Mouse (Mus musculus): ENCODE data around the gene Rsl1d1. TPM values are rescaled to one million over a fixed set of nuclear protein-coding genes. Genes with fewer than 3 reads are reported as not detected.

Rsl1d1 gene
- 49.0 and 53.6 TPM in 2 replicates for polyA plus RNA-seq (2012; ENCODE audit: insufficient read depth, insufficient read length, missing spikeins)

- no peaks in the 10 kb centered on the region for H3K4me1 ChIP-seq (ENCODE audit: control insufficient read depth, insufficient read depth, insufficient read length, low read length)
- H3K27ac ChIP-seq (replicated peaks; ENCODE audit: low read depth, low read length): peak within 1 kb of the TSS; percentile 68
- H3K4me3 ChIP-seq (ENCODE audit: insufficient read depth, low read depth, low read length): peak within 1 kb of the TSS; percentile 83
Observed at GRCm38 (mm10) chr16:11202571-11203554, at the start of gene Rsl1d1. Rsl1d1 (minus strand) TSS chr16:11203331.

DNA sequence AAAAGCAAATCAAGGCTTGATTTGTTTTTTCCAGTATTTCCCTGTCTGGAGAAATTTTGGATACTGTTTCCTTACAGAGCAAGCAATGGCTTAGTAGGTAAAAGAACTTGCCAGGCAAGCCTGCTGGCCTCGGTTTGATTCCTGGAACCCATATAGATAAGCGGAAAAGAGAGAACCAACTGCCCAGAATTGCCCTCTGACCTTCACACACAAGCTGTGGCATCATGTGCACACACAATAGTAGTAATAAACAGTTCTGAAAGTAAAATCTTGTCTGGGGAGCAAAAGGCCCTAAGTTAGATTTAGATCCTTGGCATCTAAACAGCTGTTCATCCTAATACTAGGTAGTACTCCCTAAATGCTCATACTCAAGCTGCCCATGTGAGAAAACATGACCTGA lies 44.7 kb upstream of the Rsl1d1 start:
- H3K4me3 ChIP-seq (ENCODE audit: insufficient read depth, low read depth, low read length): no peak overlapping the region
- no peak overlapping the region for H3K27ac ChIP-seq (replicated peaks; ENCODE audit: low read depth, low read length)
- peaks cover 12% of the 10 kb centered on the region for H3K4me1 ChIP-seq (ENCODE audit: control insufficient read depth, insufficient read depth, insufficient read length, low read length)

DNA sequence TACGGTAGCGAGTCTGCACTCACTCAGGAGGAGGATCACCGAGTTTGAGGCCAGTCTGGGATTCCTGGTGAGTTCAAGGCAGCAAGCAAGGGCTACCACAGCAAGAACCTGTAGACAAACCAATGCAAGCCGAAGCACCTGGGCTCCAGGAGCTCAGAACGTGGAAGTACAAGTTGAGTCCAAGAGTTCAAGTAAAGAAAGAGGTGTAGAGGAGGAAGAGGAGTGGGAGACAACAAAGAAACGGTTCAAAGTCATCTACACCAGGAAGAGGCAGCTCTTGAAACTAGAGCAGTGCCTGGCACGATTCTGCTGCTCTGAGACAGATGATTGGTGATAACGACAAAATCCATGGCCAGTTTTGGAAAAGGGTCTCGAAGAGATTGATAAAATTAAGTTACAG lies 42.6 kb upstream of the Rsl1d1 start:
- H3K4me1 ChIP-seq (ENCODE audit: control insufficient read depth, insufficient read depth, insufficient read length, low read length): peaks cover 8% of the 10 kb centered on the region
- no peak overlapping the region for H3K4me3 ChIP-seq (ENCODE audit: insufficient read depth, low read depth, low read length)
- no peak overlapping the region for H3K27ac ChIP-seq (replicated peaks; ENCODE audit: low read depth, low read length)

DNA sequence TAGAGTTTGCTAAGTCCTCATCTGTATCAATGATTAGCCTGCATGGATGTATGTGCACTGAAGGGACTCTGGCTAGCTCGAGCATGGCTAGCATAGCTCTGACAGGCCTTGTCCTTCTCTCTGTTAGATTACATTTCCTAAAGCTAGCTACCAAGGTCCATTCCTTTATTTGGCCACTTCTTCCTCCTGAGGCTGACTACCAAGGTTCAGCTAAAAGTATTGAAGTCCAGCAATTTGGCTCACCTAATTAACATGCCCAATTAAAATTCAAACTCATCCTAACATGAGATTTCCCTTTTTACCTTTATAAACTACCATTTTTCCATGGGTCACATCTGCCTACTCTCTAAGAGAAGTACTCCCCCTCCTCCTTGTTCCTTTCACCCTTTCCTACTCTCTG lies 39.3 kb upstream of the Rsl1d1 start:
- Histone ChIP-seq H3K27ac (replicated peaks; ENCODE audit: low read depth, low read length) (no peak overlapping the region), H3K4me1 (ENCODE audit: control insufficient read depth, insufficient read depth, insufficient read length, low read length) (peaks cover 7% of the 10 kb centered on the region), H3K4me3 (ENCODE audit: insufficient read depth, low read depth, low read length) (no peak overlapping the region)

GRCm38 (mm10) chr16:11217801-11218200 lies 14.7 kb upstream of the Rsl1d1 start:
- no peak overlapping the region for H3K27ac ChIP-seq (replicated peaks; ENCODE audit: low read depth, low read length)
- H3K4me1 ChIP-seq (ENCODE audit: control insufficient read depth, insufficient read depth, insufficient read length, low read length): no peaks in the 10 kb centered on the region
- no peak overlapping the region for H3K4me3 ChIP-seq (ENCODE audit: insufficient read depth, low read depth, low read length)

GRCm38 (mm10) chr16:11203600-11204390 lies 664 bp upstream of the Rsl1d1 start:
- H3K4me1 ChIP-seq (ENCODE audit: control insufficient read depth, insufficient read depth, insufficient read length, low read length): no peaks in the 10 kb centered on the region
- H3K4me3 ChIP-seq (ENCODE audit: insufficient read depth, low read depth, low read length): peak overlapping the region; percentile 83
- no peak overlapping the region for H3K27ac ChIP-seq (replicated peaks; ENCODE audit: low read depth, low read length)

DNA sequence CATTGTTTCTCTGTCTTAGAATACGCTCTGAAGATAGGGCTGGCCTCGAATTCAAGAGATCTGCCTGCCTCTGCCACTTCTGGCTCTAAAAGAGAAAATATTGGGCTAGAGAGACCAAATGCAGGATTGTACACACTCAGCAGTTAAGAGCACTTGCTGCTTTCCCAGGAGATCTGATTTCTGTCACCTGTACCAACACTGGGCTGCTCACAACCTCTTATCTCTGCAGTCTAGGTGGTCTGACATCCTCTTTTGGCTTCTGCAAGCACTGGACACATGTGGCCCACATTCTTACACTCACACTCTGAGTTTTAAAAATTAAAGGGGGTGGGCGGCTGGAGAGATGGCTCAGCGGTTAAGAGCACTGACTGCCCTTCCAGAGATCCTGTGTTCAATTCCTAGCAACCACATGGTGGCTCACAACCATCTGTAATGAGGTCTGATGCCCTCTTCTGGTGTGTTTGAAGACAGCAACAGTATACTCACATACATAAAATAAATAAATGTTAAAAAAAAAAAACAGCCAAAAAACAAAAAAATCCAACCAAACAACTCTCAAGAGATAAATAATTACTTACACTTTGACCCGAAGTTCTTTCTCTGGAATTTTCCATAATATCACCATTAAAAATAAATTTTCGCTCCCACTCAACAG lies 1.3 kb downstream of the Rsl1d1 start:
- Histone ChIP-seq H3K4me1 (ENCODE audit: control insufficient read depth, insufficient read depth, insufficient read length, low read length) (no peaks in the 10 kb centered on the region), H3K27ac (replicated peaks; ENCODE audit: low read depth, low read length) (no peak overlapping the region), H3K4me3 (ENCODE audit: insufficient read depth, low read depth, low read length) (no peak overlapping the region)

DNA sequence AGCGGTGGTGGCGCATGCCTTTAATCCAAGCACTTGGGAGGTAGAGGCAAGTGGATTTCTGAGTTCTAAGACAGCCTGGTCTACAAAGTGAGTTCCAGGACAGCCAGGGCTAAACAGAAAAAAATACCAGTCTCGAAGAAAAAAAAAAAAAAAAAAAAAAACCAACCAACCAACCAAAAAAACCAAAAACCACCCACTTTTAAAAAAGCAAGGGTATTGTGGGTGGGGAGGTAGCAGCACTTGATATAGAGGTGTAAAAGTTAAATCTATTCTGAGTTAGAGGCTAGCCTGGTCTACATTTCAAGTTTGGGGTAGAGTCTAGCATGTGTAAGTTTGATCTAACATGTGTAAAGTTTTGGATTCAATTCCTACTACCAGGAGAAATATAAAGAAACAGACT lies 2.9 kb downstream of the Rsl1d1 start:
- Histone ChIP-seq H3K27ac (replicated peaks; ENCODE audit: low read depth, low read length) (no peak overlapping the region), H3K4me3 (ENCODE audit: insufficient read depth, low read depth, low read length) (no peak overlapping the region), H3K4me1 (ENCODE audit: control insufficient read depth, insufficient read depth, insufficient read length, low read length) (no peaks in the 10 kb centered on the region)

DNA sequence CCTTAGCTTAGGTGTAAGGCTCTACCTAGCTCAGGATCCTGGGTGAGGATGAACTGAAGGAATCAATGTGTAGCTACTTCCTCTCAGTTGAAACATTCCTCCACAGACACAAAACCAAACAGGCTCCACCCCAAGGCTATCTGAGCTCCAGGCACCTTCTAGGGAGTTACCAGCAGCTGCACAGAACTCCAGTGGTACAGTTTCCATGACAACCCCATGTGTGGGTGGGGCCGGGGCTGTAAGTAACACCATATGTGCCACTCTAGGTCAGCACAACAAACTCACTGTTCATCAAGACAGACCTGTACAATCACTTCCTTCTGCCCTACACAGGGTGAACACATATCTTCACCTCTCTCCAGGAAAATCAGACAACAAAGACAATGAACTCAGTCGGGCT lies 4.7 kb downstream of the Rsl1d1 start:
- Histone ChIP-seq H3K4me3 (ENCODE audit: insufficient read depth, low read depth, low read length) (no peak overlapping the region), H3K4me1 (ENCODE audit: control insufficient read depth, insufficient read depth, insufficient read length, low read length) (no peaks in the 10 kb centered on the region), H3K27ac (replicated peaks; ENCODE audit: low read depth, low read length) (no peak overlapping the region)

DNA sequence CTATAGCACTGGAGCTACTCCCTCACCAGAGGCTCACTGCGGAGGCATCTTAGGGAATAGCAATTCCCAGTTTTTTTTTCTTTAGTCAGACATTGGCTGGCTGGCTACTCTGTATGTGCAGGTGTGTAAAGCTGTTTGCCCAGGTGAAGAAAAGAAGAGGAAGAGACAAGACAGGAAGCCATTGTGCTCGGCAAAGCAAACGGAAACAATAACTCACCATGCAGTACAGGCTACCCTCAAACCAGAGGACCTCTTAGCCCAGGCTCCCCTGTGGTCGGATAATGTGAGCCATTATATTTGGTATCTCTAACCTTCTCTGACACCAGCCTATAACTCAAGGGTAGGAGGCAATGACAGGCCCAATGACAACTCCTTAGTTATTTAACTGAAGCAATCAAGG lies 6.1 kb downstream of the Rsl1d1 start:
- Histone ChIP-seq H3K4me1 (ENCODE audit: control insufficient read depth, insufficient read depth, insufficient read length, low read length) (no peaks in the 10 kb centered on the region), H3K27ac (replicated peaks; ENCODE audit: low read depth, low read length) (no peak overlapping the region), H3K4me3 (ENCODE audit: insufficient read depth, low read depth, low read length) (no peak overlapping the region)

DNA sequence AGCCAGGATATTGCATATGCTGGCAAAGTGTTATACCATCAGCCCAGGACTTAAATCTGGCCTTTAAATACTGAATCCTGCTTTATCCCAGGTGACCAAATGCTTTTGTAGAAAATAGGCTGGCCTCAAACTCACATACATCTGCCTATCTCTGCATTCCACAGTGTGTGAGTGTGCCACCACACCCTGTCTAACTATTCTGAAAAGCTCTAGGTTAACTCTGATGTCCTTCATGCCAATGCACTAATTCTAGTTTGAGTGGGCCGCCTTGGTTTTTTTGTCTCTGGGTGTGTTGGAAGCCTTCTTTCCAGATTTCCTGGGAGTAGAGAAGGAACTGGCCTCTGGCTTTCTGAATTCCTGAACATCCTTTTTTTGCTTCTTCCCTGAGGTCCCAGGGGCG lies 9.9 kb downstream of the Rsl1d1 start:
- Histone ChIP-seq H3K4me3 (ENCODE audit: insufficient read depth, low read depth, low read length) (no peak overlapping the region), H3K4me1 (ENCODE audit: control insufficient read depth, insufficient read depth, insufficient read length, low read length) (no peaks in the 10 kb centered on the region), H3K27ac (replicated peaks; ENCODE audit: low read depth, low read length) (no peak overlapping the region)

GRCm38 (mm10) chr16:11190150-11190549 lies 13.0 kb downstream of the Rsl1d1 start:
- Histone ChIP-seq H3K27ac (replicated peaks; ENCODE audit: low read depth, low read length) (no peak overlapping the region), H3K4me3 (ENCODE audit: insufficient read depth, low read depth, low read length) (no peak overlapping the region), H3K4me1 (ENCODE audit: control insufficient read depth, insufficient read depth, insufficient read length, low read length) (no peaks in the 10 kb centered on the region)

GRCm38 (mm10) chr16:11177404-11177803 lies 25.7 kb downstream of the Rsl1d1 start:
- no peak overlapping the region for H3K4me3 ChIP-seq (ENCODE audit: insufficient read depth, low read depth, low read length)
- H3K4me1 ChIP-seq (ENCODE audit: control insufficient read depth, insufficient read depth, insufficient read length, low read length): no peaks in the 10 kb centered on the region
- H3K27ac ChIP-seq (replicated peaks; ENCODE audit: low read depth, low read length): no peak overlapping the region

GRCm38 (mm10) chr16:11176884-11177244 lies 26.3 kb downstream of the Rsl1d1 start:
- Histone ChIP-seq H3K27ac (replicated peaks; ENCODE audit: low read depth, low read length) (peak overlapping the region; percentile 80), H3K4me1 (ENCODE audit: control insufficient read depth, insufficient read depth, insufficient read length, low read length) (peaks cover 3% of the 10 kb centered on the region; the same call in 1 of the 2 replicates), H3K4me3 (ENCODE audit: insufficient read depth, low read depth, low read length) (peak overlapping the region; percentile 89)
